Mouse (Mus musculus): ENCODE measurements around the gene Sfi1.
"Not testable (repeated sequence)": the region's sequence is repeated elsewhere in the genome, so short reads cannot be mapped to it uniquely, and the experiment has no call there.

- not testable (repeated sequence) for TF ChIP-seq TAL1, GATA1 (IDR thresholded peaks at IDR 0.05; ENCODE audit: low read length)
Measured at GRCm38 (mm10) chr11:3156991-3157390, 36.3 kb downstream of the Sfi1 start.
